Mouse (Mus musculus) MEL (cell line): ENCODE data around the gene Mbd3. TPM values are rescaled to one million over a fixed set of nuclear protein-coding genes. Genes with fewer than 3 reads are reported as not detected.
A peak's percentile ranks its signal among the peaks of the same experiment; 100 is the strongest.

Experiments
- DNase-seq: peaks from one replicate; pipeline ENCODE4 v3.0.0; 2011; ENCODE audit warnings: low read depth, low spot score
- H3K27ac ChIP-seq: 2 replicates; pipeline ENCODE4 v1.5.1; 2012; ENCODE audit warnings: low read depth, mild to moderate bottlenecking, control low read depth, low read length, moderate library complexity; ENCODE audit not compliant: control insufficient read depth
- H3K27me3 ChIP-seq, 2 experiments: fragments of 150-350 bp in 1 of 2; sonication (generic) in 1 of 2; 2 replicates each; pipeline ENCODE4 v1.6.1; 2012; ENCODE audit warnings: low read length in 2 of 2, mild to moderate bottlenecking in 2 of 2, improper control_type of control experiment in 1 of 2, moderate library complexity in 1 of 2; ENCODE audit not compliant: insufficient read depth in 2 of 2, control insufficient read depth in 1 of 2
- H3K36me3 ChIP-seq, 2 experiments: 2 replicates each; pipeline ENCODE4 v1.6.1; 2012 to 2014; ENCODE audit warnings: low read length in 2 of 2, improper control_type of control experiment in 1 of 2, inconsistent platforms in 1 of 2, mild to moderate bottlenecking in 1 of 2; ENCODE audit not compliant: insufficient read depth in 2 of 2, control insufficient read depth in 1 of 2
- H3K4me1 ChIP-seq, 2 experiments: fragments of 150-350 bp in 1 of 2; sonication (generic) in 1 of 2; 2 replicates each; pipeline ENCODE4 v1.6.1; 2012; ENCODE audit warnings: low read length in 2 of 2, improper control_type of control experiment in 1 of 2, mild to moderate bottlenecking in 1 of 2; ENCODE audit not compliant: insufficient read depth in 2 of 2, control insufficient read depth in 1 of 2
- H3K4me3 ChIP-seq, 2 experiments: fragments of 150-350 bp in 1 of 2; sonication (generic) in 1 of 2; 2 replicates each; pipeline ENCODE4 v1.5.1; 2012; ENCODE audit warnings: low read depth in 2 of 2, low read length in 2 of 2, mild to moderate bottlenecking in 2 of 2, moderate library complexity in 2 of 2, control low read depth in 1 of 2, improper control_type of control experiment in 1 of 2; ENCODE audit not compliant: control insufficient read depth in 1 of 2, insufficient read depth in 1 of 2
- H3K79me2 ChIP-seq: 2 replicates; pipeline ENCODE4 v1.6.1; 2012; ENCODE audit warnings: mild to moderate bottlenecking, low read length, moderate library complexity; ENCODE audit not compliant: control insufficient read depth, poor library complexity, insufficient read depth
- H3K9ac ChIP-seq: 2 replicates; pipeline ENCODE4 v1.6.1; 2012; ENCODE audit warnings: low read depth, mild to moderate bottlenecking, control low read depth, low read length, moderate library complexity; ENCODE audit not compliant: control insufficient read depth, poor library complexity, severe bottlenecking
- H3K9me3 ChIP-seq: fragments of 150-350 bp; sonication (generic); replicated peaks from 2 replicates; pipeline ENCODE4 v1.6.1; 2012; ENCODE audit warnings: mild to moderate bottlenecking, low read length, improper control_type of control experiment, moderate library complexity; ENCODE audit not compliant: insufficient read depth
- CHD1 ChIP-seq: IDR thresholded peaks from 2 replicates; pipeline ENCODE4 v1.6.1; 2012; ENCODE audit warnings: low read depth, mild to moderate bottlenecking, inconsistent platforms, low read length, improper control_type of control experiment
- CTCF ChIP-seq, 3 experiments: IDR thresholded peaks in 2 of 3; conservative IDR thresholded peaks in 1 of 3; 2 replicates each; pipeline ENCODE4 v1.5.1; 2011 to 2012; ENCODE audit warnings: low read length in 3 of 3, low read depth in 2 of 3, mild to moderate bottlenecking in 2 of 3, improper control_type of control experiment in 1 of 3, inconsistent platforms in 1 of 3, mixed read lengths in 1 of 3, moderate library complexity in 1 of 3; ENCODE audit not compliant: control insufficient read depth in 1 of 3, insufficient read depth in 1 of 3, poor library complexity in 1 of 3, severe bottlenecking in 1 of 3
- ELF1 ChIP-seq: IDR thresholded peaks from 2 replicates; pipeline ENCODE4 v1.6.1; 2014; ENCODE audit warnings: low read depth, mild to moderate bottlenecking, inconsistent platforms, low read length, improper control_type of control experiment, moderate library complexity
- KAT2A ChIP-seq: conservative IDR thresholded peaks from 2 replicates; pipeline ENCODE4 v1.6.1; 2012; ENCODE audit warnings: low read depth, low read length, improper control_type of control experiment, inconsistent platforms
- MAZ ChIP-seq: IDR thresholded peaks from 2 replicates; pipeline ENCODE4 v1.6.1; 2012; ENCODE audit warnings: low read depth, mild to moderate bottlenecking, inconsistent platforms, low read length, improper control_type of control experiment
- MEF2A ChIP-seq: IDR thresholded peaks from 2 replicates; pipeline ENCODE4 v1.6.1; 2014; ENCODE audit warnings: low read depth, mild to moderate bottlenecking, inconsistent platforms, low read length, improper control_type of control experiment; ENCODE audit not compliant: poor library complexity, insufficient replicate concordance, severe bottlenecking; ENCODE audit errors: extremely low read depth
- MYB ChIP-seq: IDR thresholded peaks from 2 replicates; pipeline ENCODE4 v1.6.1; 2011; ENCODE audit warnings: mild to moderate bottlenecking, low read depth, low read length, improper control_type of control experiment
- POLR2AphosphoS2 ChIP-seq: IDR thresholded peaks from 2 replicates; pipeline ENCODE4 v1.6.1; 2011; ENCODE audit warnings: low read length, improper control_type of control experiment
- RCOR1 ChIP-seq: IDR thresholded peaks from 2 replicates; pipeline ENCODE4 v1.6.1; 2012; ENCODE audit warnings: low read depth, mild to moderate bottlenecking, inconsistent platforms, low read length, improper control_type of control experiment
- SMC3 ChIP-seq: IDR thresholded peaks from 2 replicates; pipeline ENCODE4 v1.6.1; 2011; ENCODE audit warnings: low read depth, low read length, improper control_type of control experiment
- TCF12 ChIP-seq: IDR thresholded peaks from 2 replicates; pipeline ENCODE4 v1.6.1; 2014; ENCODE audit warnings: low read depth, mild to moderate bottlenecking, inconsistent platforms, low read length, improper control_type of control experiment, moderate library complexity
- USF1 ChIP-seq: IDR thresholded peaks from 2 replicates; pipeline ENCODE4 v1.6.1; 2014; ENCODE audit warnings: low read depth, mild to moderate bottlenecking, inconsistent platforms, low read length, improper control_type of control experiment, moderate library complexity
- ZC3H11A ChIP-seq: IDR thresholded peaks from 2 replicates; pipeline ENCODE4 v1.6.1; 2012; ENCODE audit warnings: low read depth, mild to moderate bottlenecking, inconsistent platforms, low read length, improper control_type of control experiment
- ZMIZ1 ChIP-seq: IDR thresholded peaks from 2 replicates; pipeline ENCODE4 v1.6.1; 2012; ENCODE audit warnings: low read depth, mild to moderate bottlenecking, inconsistent platforms, low read length, improper control_type of control experiment, moderate library complexity
- polyA plus RNA-seq, 2 experiments: library from polyadenylated mRNA; stranded (reverse) in 1 of 2; unstranded in 1 of 2; fragments of >175 nt in 1 of 2; fragments of >200 nt in 1 of 2; gene quantifications; 2 replicates each; pipeline versions ENCODE4 v1.2.1 to v1.2.4; 2012; ENCODE audit warnings: low replicate concordance in 2 of 2, low read depth in 1 of 2; ENCODE audit not compliant: insufficient read length in 2 of 2, insufficient read depth in 1 of 2, missing spikeins in 1 of 2
- total RNA-seq: library from RNA; depleted of rRNA; stranded (reverse); fragments of 300-350 nt; gene quantifications from 2 replicates; pipeline ENCODE4 v1.2.3, GENCODE M21; 2012

Mbd3 gene
- total and polyA plus RNA-seq, 3 experiments, result 81.4 to 289 TPM; not detected in 1

DNA sequence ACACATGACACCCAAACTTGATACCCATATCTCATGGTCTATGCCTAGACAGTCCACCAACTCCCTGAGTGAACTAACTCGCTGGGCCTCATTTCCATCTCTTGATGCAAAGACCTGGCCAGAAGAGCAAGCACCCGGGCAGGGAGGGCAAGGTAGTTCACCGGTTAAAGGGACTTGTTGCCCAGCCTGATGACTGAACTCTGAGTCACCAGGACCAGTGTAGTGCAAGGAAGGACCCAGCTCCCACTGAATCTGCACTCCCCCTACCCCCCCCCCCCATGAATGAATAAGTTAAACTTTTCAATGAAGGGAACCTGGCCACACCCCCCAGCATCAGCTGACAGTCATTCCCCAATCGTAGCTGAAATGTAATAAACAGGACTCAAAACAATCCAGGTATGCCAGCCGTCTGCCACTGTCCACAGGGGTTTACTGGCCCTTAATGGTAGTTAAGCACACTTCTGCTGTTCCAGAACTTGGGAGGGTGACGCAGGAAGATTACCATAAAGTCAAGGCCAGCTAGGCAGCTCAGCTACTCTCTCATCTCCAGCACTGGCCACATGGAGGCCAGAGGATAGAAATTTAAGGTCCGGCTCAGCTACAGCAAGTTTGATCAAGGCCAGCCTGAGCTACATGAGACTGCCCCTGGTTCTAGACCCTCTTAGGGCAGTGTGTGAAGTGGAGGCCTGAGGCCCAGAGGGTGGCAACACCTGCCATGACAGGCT lies 16.5 kb downstream of the Mbd3 start:
- Histone ChIP-seq H3K79me2 (peaks cover 17% of the 10 kb centered on the region), H3K9me3 (no peaks in the 10 kb centered on the region), H3K4me3 (no peak overlapping the region), H3K27ac (no peak overlapping the region), H3K4me1 (peaks cover 1 to 26% of the 10 kb centered on the region in 2 experiments; a peak in 3 of 4 replicates), H3K9ac (no peak overlapping the region), H3K27me3 (no peaks in the 10 kb centered on the region), H3K36me3 (peaks cover 0 to 15% of the 10 kb centered on the region in 2 experiments; a peak in 2 of 4 replicates)
- no peak for TF ChIP-seq POLR2AphosphoS2
- no peak for TF ChIP-seq USF1
- no peak for TF ChIP-seq CTCF (IDR thresholded peaks at IDR 0.05 in 2 of 3, conservative IDR thresholded peaks at IDR 0.05 in 1 of 3; ENCODE audit: control insufficient read depth in 1 of 3, insufficient read depth in 1 of 3, low read depth in 2 of 3, low read length in 3 of 3, poor library complexity in 1 of 3, severe bottlenecking in 1 of 3)
- TF ChIP-seq ZC3H11A, result no peak
- TF ChIP-seq ZMIZ1, result no peak
- no peak for TF ChIP-seq ELF1
- TF ChIP-seq MAZ, result no peak
- no peak for DNase-seq

DNA sequence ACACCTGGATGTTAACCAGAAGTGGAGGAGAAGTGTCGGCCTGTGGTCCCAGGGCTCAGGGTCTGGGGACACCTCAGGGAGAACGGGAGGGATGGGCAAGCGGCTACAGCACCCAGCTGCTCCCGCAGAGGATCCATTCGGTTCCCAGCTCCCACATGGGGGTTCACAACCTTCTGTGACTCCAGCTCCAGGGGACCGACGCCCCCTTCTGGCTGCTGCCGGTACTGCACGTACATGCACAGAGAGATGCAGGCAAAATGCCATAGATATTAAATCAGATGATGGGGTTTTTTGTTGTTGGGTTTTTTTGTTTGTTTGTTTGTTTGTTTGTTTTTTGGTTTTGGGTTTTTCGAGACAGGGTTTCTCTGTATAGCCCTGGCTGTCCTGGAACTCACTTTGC lies 21.6 kb downstream of the Mbd3 start:
- Histone ChIP-seq H3K4me3 (no peak overlapping the region), H3K36me3 (no peaks in the 10 kb centered on the region), H3K9me3 (no peaks in the 10 kb centered on the region), H3K79me2 (no peaks in the 10 kb centered on the region), H3K9ac (no peak overlapping the region), H3K4me1 (no peaks in the 10 kb centered on the region), H3K27ac (no peak overlapping the region)
- peak; percentile 43 for DNase-seq
- TF ChIP-seq CHD1, result no peak
- TF ChIP-seq TCF12, result no peak
- TF ChIP-seq CTCF (IDR thresholded peaks at IDR 0.05 in 2 of 3, conservative IDR thresholded peaks at IDR 0.05 in 1 of 3; ENCODE audit: control insufficient read depth in 1 of 3, insufficient read depth in 1 of 3, low read depth in 2 of 3, low read length in 3 of 3, poor library complexity in 1 of 3, severe bottlenecking in 1 of 3), result peak; percentile 64 to 85 (median 70)
- no peak for TF ChIP-seq MEF2A
- TF ChIP-seq MYB, result no peak
- no peak for TF ChIP-seq KAT2A
- TF ChIP-seq RCOR1, result no peak
- no peak for TF ChIP-seq USF1
- peak; percentile 23; the same call in 1 of the 2 replicates for TF ChIP-seq SMC3
- TF ChIP-seq, all 39 proteins: peak for 2
- no peaks in the 10 kb centered on the region for H3K27me3 ChIP-seq
